Mouse (Mus musculus): ENCODE data around the gene Tmem231.

Tmem231 gene

GRCm38 (mm10) chr8:111933348-111934076, at the start of gene Tmem231:
TSS of gene Tmem231 (minus strand) at chr8:111933881.
- DNase-seq = peak; percentile 85

- peak; percentile 37 for DNase-seq
Measured at GRCm38 (mm10) chr8:111982116-111982515, 48.4 kb upstream of the Tmem231 start.

- no peak for DNase-seq
Measured at GRCm38 (mm10) chr8:111978147-111978546, 44.5 kb upstream of the Tmem231 start.

- peak; percentile 66 for DNase-seq
Measured at GRCm38 (mm10) chr8:111976326-111976725, 42.6 kb upstream of the Tmem231 start.

GRCm38 (mm10) chr8:111975706-111976105, 42.0 kb upstream of the Tmem231 start:
- DNase-seq = no peak

GRCm38 (mm10) chr8:111974138-111974537, 40.5 kb upstream of the Tmem231 start:
- DNase-seq = no peak

GRCm38 (mm10) chr8:111968991-111969390, 35.3 kb upstream of the Tmem231 start:
- DNase-seq = no peak

- no peak for DNase-seq
Measured at GRCm38 (mm10) chr8:111968541-111968940, 34.9 kb upstream of the Tmem231 start.

GRCm38 (mm10) chr8:111967246-111967870, 33.7 kb upstream of the Tmem231 start:
- no peak for DNase-seq

GRCm38 (mm10) chr8:111964849-111965561, 31.3 kb upstream of the Tmem231 start:
- DNase-seq = no peak

- DNase-seq = no peak
Measured at GRCm38 (mm10) chr8:111964351-111964750, 30.7 kb upstream of the Tmem231 start.

GRCm38 (mm10) chr8:111963546-111963945, 29.9 kb upstream of the Tmem231 start:
- DNase-seq = no peak

GRCm38 (mm10) chr8:111963091-111963490, 29.4 kb upstream of the Tmem231 start:
- DNase-seq = no peak

GRCm38 (mm10) chr8:111962589-111962988, 28.9 kb upstream of the Tmem231 start:
- DNase-seq = no peak

- DNase-seq = no peak
Measured at GRCm38 (mm10) chr8:111961330-111961729, 27.6 kb upstream of the Tmem231 start.

- no peak for DNase-seq
Measured at GRCm38 (mm10) chr8:111960591-111961321, 27.1 kb upstream of the Tmem231 start.

- no peak for DNase-seq
Measured at GRCm38 (mm10) chr8:111957231-111957630, 23.6 kb upstream of the Tmem231 start.

- no peak for DNase-seq
Measured at GRCm38 (mm10) chr8:111955879-111956278, 22.2 kb upstream of the Tmem231 start.

GRCm38 (mm10) chr8:111954844-111955594, 21.3 kb upstream of the Tmem231 start:
- no peak for DNase-seq

- DNase-seq = no peak
Measured at GRCm38 (mm10) chr8:111951936-111952335, 18.3 kb upstream of the Tmem231 start.

- DNase-seq = no peak
Measured at GRCm38 (mm10) chr8:111951317-111951716, 17.6 kb upstream of the Tmem231 start.

GRCm38 (mm10) chr8:111950846-111951245, 17.2 kb upstream of the Tmem231 start:
- no peak for DNase-seq

Measured in thymus, postnatal 25 days (tissue).